11 mouse cellular contexts compared by ENCODE assay signal in the genomic region with DNA sequence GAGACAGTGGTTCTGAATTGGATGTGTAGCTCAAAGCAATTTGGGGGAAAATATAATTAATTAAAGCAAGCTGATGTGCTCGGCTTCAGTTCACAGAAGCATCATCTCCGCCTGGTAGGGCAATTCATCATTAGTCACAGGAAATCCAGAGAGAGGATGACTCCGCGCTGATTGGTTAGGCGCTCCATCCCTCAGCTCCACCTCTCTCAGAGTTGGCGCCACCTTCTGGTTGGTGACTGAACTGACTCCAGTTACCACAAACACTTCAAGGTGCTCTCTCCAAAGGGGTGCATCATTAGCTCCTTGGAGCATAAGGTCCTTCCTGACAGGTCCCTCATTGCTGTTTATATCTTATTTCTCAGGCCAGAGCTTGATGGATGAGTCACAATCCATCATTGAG. TPM values are rescaled to one million over a fixed set of nuclear protein-coding genes. Genes with fewer than 3 reads are reported as not detected.
DNase-seq lines count a peak whose midpoint lies in the region; ATAC-seq and TF ChIP-seq lines count a peak whose summit lies in the region.
"Had no signal": no experiment of that assay in that cellular context is flagged by ENCODE, and none has a peak within 500 bp of the region (broad histone marks: within the 10 kb centered on the region; RNA-seq: fewer than 3 reads in every experiment).

No protein-coding gene starts in this region.

- H3K9ac ChIP-seq in midbrain, embryonic 13.5 days (replicated peaks) = no peak overlapping the region
- H3K9ac ChIP-seq: neural tube, embryonic 12.5 days had no signal

- H3K27ac ChIP-seq in bone marrow macrophage, adult 2 months (ENCODE audit: insufficient read depth, low read depth, low read length) = no peak overlapping the region
- no peak overlapping the region for H3K27ac ChIP-seq in midbrain, embryonic 13.5 days
- H3K27ac ChIP-seq: neural tube, embryonic 12.5 days had no signal

- H3K36me3 ChIP-seq in midbrain, embryonic 13.5 days = no peaks in the 10 kb centered on the region
- H3K36me3 ChIP-seq: neural tube, embryonic 12.5 days had no signal

- no peak for TF ChIP-seq POLR2A in bone marrow macrophage, adult 2 months (IDR thresholded peaks at IDR 0.05; ENCODE audit: borderline replicate concordance, low read depth, low read length)

- H3K27me3 ChIP-seq in midbrain, embryonic 13.5 days = no peaks in the 10 kb centered on the region
- H3K27me3 ChIP-seq: neural tube, embryonic 12.5 days had no signal

- H3K4me2 ChIP-seq in midbrain, embryonic 13.5 days (replicated peaks) = no peak overlapping the region
- H3K4me2 ChIP-seq: neural tube, embryonic 12.5 days had no signal

- peak; percentile 100 for ATAC-seq in megakaryocyte progenitor cell, adult 5-6 weeks (replicated peaks; ENCODE audit: poor library complexity)
- ATAC-seq in midbrain, embryonic 13.5 days = no peak

- H3K9me3 ChIP-seq in midbrain, embryonic 13.5 days = no peaks in the 10 kb centered on the region
- H3K9me3 ChIP-seq: neural tube, embryonic 12.5 days had no signal

- DNase-seq in cerebellum, postnatal 10 days = peak; percentile 25 to 31
- DNase-seq in cerebellum, postnatal 4 days (ENCODE audit: low spot score in 2 of 2) = no peak
- DNase-seq in CD4-positive, CD25-positive, alpha-beta regulatory T cell, adult 2 months (ENCODE audit: low read depth, low spot score) = peak; percentile 90
- DNase-seq in heart, postnatal 4 days = peak; percentile 63
- DNase-seq in thymus, postnatal 14 days = peak; percentile 86

- no peaks in the 10 kb centered on the region for H3K4me1 ChIP-seq in bone marrow macrophage, adult 2 months (ENCODE audit: control insufficient read depth, insufficient read depth, low read length)
- no peaks in the 10 kb centered on the region for H3K4me1 ChIP-seq in midbrain, embryonic 13.5 days (replicated peaks)
- H3K4me1 ChIP-seq: neural tube, embryonic 12.5 days had no signal

- WGBS in midbrain, embryonic 13.5 days = 54% methylated on average over 6 of the region's 6 CpGs

- peak; percentile 63; the same call in 1 of the 2 replicates for TF ChIP-seq CTCF in bone marrow macrophage, adult 2 months (IDR thresholded peaks at IDR 0.05; ENCODE audit: low read depth, low read length)

- H3K4me3 ChIP-seq in bone marrow macrophage, adult 2 months (ENCODE audit: insufficient read depth, low read length) = no peak overlapping the region
- no peak overlapping the region for H3K4me3 ChIP-seq in midbrain, embryonic 13.5 days (replicated peaks)
- H3K4me3 ChIP-seq: neural tube, embryonic 12.5 days had no signal

RNA-seq across cellular contexts. Expression of gene Ghsr, which starts 25.6 kb away (rescaled TPM):
- not detected in 2 replicates for polyA plus RNA-seq in bone marrow macrophage, adult 2 months (2012; ENCODE audit: insufficient read depth, insufficient read length, missing spikeins)
- total RNA-seq in heart, postnatal 4 days (2021) = not detected
- not detected in 2 replicates for total RNA-seq in megakaryocyte progenitor cell, adult 5-6 weeks (2015)
- not detected in 2 replicates for total RNA-seq in megakaryocyte progenitor cell, adult 5-6 weeks (2017)
- polyA plus RNA-seq in midbrain, embryonic 13.5 days (2015; fragmentation: Nextera tagmentation; extraction: Ambion mirVana) = 0.13 and 0.27 TPM in 2 replicates
- polyA plus RNA-seq: C2C12; gonadal fat pad, adult 2 months had no signal

RNA-seq across cellular contexts. Expression of gene Tnfsf10, which starts 28.7 kb away (rescaled TPM):
- 2.0 and 2.8 TPM in 2 replicates for polyA plus RNA-seq in bone marrow macrophage, adult 2 months (2012; ENCODE audit: insufficient read depth, insufficient read length, missing spikeins)
- total RNA-seq in heart, postnatal 4 days (2021) = 1 to 10 TPM; 5.5 to 7.1 TPM
- 3.8 and 7.3 TPM in 2 replicates for total RNA-seq in megakaryocyte progenitor cell, adult 5-6 weeks (2015)
- total RNA-seq in megakaryocyte progenitor cell, adult 5-6 weeks (2017) = 3.9 and 4.7 TPM in 2 replicates
- polyA plus RNA-seq in midbrain, embryonic 13.5 days (2015; fragmentation: Nextera tagmentation; extraction: Ambion mirVana) = 0.06 and 0.07 TPM in 2 replicates
- polyA plus RNA-seq: C2C12; neural tube, embryonic 12.5 days had no signal

Comparison
In these comparisons a context has a peak if more than half of its experiments do, and no peak if none do; other contexts are left out.
1. DNase-seq: peak in cerebellum, postnatal 10 days (2 of 2), CD4-positive, CD25-positive, alpha-beta regulatory T cell, adult 2 months (single experiment), heart, postnatal 4 days (single experiment) and thymus, postnatal 14 days (single experiment); none in cerebellum, postnatal 4 days (0 of 2).